Mouse (Mus musculus) hindbrain, embryonic 14.5 days (tissue): Measurements from ENCODE around the gene Gm4307. TPM values are rescaled to one million over a fixed set of nuclear protein-coding genes. Genes with fewer than 3 reads are reported as not detected.

Experiments
- polyA plus RNA-seq: library from polyadenylated mRNA; unstranded; fragments of >200 nt; fragmentation: Nextera tagmentation; extraction: Ambion mirVana; gene quantifications from 2 replicates; pipeline ENCODE4 v1.2.1, GENCODE M21; 2014

The Gm4307 gene
- polyA plus RNA-seq, 1 experiment from 2014 or later = not detected

Other genes with a start within 250 kb of the Gm4307 start
- not detected in 2 replicates for gene Gm4301, start 25.7 kb upstream of the Gm4307 start, polyA plus RNA-seq
- not detected in 2 replicates for gene Gm4302, start 20.5 kb upstream of the Gm4307 start, polyA plus RNA-seq
- gene Gm4303, start 15.4 kb upstream of the Gm4307 start, polyA plus RNA-seq = not detected in 2 replicates
- not detected in 2 replicates for gene Gm4305, start 10.2 kb upstream of the Gm4307 start, polyA plus RNA-seq
- gene Gm4312, start 21.2 kb downstream of the Gm4307 start, polyA plus RNA-seq = not detected in 2 replicates
- gene Tmtc3, start 126.0 kb downstream of the Gm4307 start, polyA plus RNA-seq = 9.9 and 14.3 TPM in 2 replicates
- gene Cep290, start 126.2 kb downstream of the Gm4307 start, polyA plus RNA-seq = 6.2 and 7.4 TPM in 2 replicates
- gene 4930430F08Rik, start 229.1 kb downstream of the Gm4307 start, polyA plus RNA-seq = 15.4 and 17.2 TPM in 2 replicates
- gene 1700017N19Rik, start 229.1 kb downstream of the Gm4307 start, polyA plus RNA-seq = 0.51 TPM in 1 of 2 replicates, not detected in the other